Mouse (Mus musculus) stomach, embryonic 14.5 days (tissue): ENCODE data around the gene Mfsd2b. TPM values are rescaled to one million over a fixed set of nuclear protein-coding genes. Genes with fewer than 3 reads are reported as not detected.
A peak's percentile ranks its signal among the peaks of the same experiment; 100 is the strongest.

ENCODE experiments used
- ATAC-seq: fragments of 200-750 bp; cut with Nextera tagmentation; 2 replicates; pipeline ENCODE4 v1.8.0; 2017; ENCODE audit warnings: low read depth, moderate TSS enrichment; ENCODE audit not compliant: insufficient number of reproducible peaks, insufficient read depth, low FRiP score
- H3K27ac ChIP-seq: fragments of 300-500 bp; sonication (generic); 2 replicates; pipeline ENCODE4 v1.5.1; 2014; ENCODE audit warnings: mild to moderate bottlenecking, low read length, moderate library complexity, mixed read lengths
- H3K27me3 ChIP-seq: fragments of 300-500 bp; sonication (generic); 2 replicates; pipeline ENCODE4 v1.6.1; 2014; ENCODE audit warnings: low read length, control low read depth, mixed read lengths; ENCODE audit not compliant: control insufficient read depth, insufficient read depth
- H3K36me3 ChIP-seq: fragments of 300-500 bp; sonication (generic); 2 replicates; pipeline ENCODE4 v1.6.1; 2014; ENCODE audit warnings: mild to moderate bottlenecking, control low read depth, low read length, moderate library complexity, mixed read lengths; ENCODE audit not compliant: control insufficient read depth, insufficient read depth
- H3K4me1 ChIP-seq: fragments of 300-500 bp; sonication (generic); 2 replicates; pipeline ENCODE4 v1.6.1; 2014; ENCODE audit warnings: low read length, control low read depth, mixed read lengths; ENCODE audit not compliant: control insufficient read depth, insufficient read depth
- H3K4me2 ChIP-seq: fragments of 300-500 bp; sonication (generic); replicated peaks from 2 replicates; pipeline ENCODE4 v1.6.1; 2014; ENCODE audit warnings: low read depth, low read length, control low read depth
- H3K4me3 ChIP-seq: fragments of 300-500 bp; sonication (generic); 2 replicates; pipeline ENCODE4 v1.5.1; 2014; ENCODE audit warnings: low read depth, low read length, control low read depth
- H3K9ac ChIP-seq: fragments of 300-500 bp; sonication (generic); replicated peaks from 2 replicates; pipeline ENCODE4 v1.6.1; 2014; ENCODE audit warnings: low read depth, mild to moderate bottlenecking, control low read depth, low read length, moderate library complexity, mixed read lengths
- H3K9me3 ChIP-seq: fragments of 300-500 bp; sonication (generic); 2 replicates; pipeline ENCODE4 v1.6.1; 2016; ENCODE audit warnings: low read depth, low read length, control low read depth; ENCODE audit not compliant: control insufficient read depth
- WGBS: fragments of 180-500 bp; shearing (Covaris S2); extraction: QIAGEN DNeasy Blood & Tissue Kit; methylation state at CpG from one replicate; pipeline ENCODE4 v1.1.7; 2014; 5-methylcytosine and 5-hydroxymethylcytosine counted together
- polyA plus RNA-seq: library from polyadenylated mRNA; unstranded; fragments of >200 nt; fragmentation: Nextera tagmentation; extraction: Ambion mirVana; gene quantifications from 2 replicates; pipeline ENCODE4 v1.2.1, GENCODE M21; 2014

The Mfsd2b gene
- polyA plus RNA-seq, 1 experiment from 2014 or later = 0.80 TPM

- peak within 1 kb of the TSS; percentile 54 for H3K4me2 ChIP-seq
- peak; percentile 92 for ATAC-seq
- peak within 1 kb of the TSS; percentile 72 for H3K4me3 ChIP-seq
- no peak within 1 kb of the TSS for H3K27ac ChIP-seq
- H3K9ac ChIP-seq = peak within 1 kb of the TSS; percentile 40
- WGBS = under 1% methylated on average over 30 of the region's 30 CpGs
- no peaks in the 10 kb centered on the region for H3K9me3 ChIP-seq
- no peaks in the 10 kb centered on the region for H3K27me3 ChIP-seq
- H3K4me1 ChIP-seq = peaks cover 6% of the 10 kb centered on the region; the same call in 1 of the 2 replicates
- no peaks in the 10 kb centered on the region for H3K36me3 ChIP-seq
Measured at GRCm38 (mm10) chr12:4842890-4843597, 31.1 kb downstream of the Mfsd2b start, which contains the start of gene Wdcp. Wdcp (plus strand) TSS chr12:4843303.

GRCm38 (mm10) chr12:4842456-4842855, 31.7 kb downstream of the Mfsd2b start:
- no peak overlapping the region for H3K4me2 ChIP-seq

GRCm38 (mm10) chr12:4841392-4841887, 32.7 kb downstream of the Mfsd2b start, which contains the start of gene Fkbp1b:
Fkbp1b (minus strand) TSS chr12:4841591.
- H3K27me3 ChIP-seq = no peaks in the 10 kb centered on the region
- H3K4me1 ChIP-seq = peaks cover 6% of the 10 kb centered on the region; the same call in 1 of the 2 replicates
- peak within 1 kb of the TSS; percentile 49 for H3K9ac ChIP-seq
- WGBS = under 1% methylated on average over 37 of the region's 37 CpGs
- peak within 1 kb of the TSS; percentile 80 for H3K4me3 ChIP-seq
- no peaks in the 10 kb centered on the region for H3K36me3 ChIP-seq
- H3K9me3 ChIP-seq = no peaks in the 10 kb centered on the region
- H3K27ac ChIP-seq = no peak within 1 kb of the TSS
- ATAC-seq = peak; percentile 62
- peak within 1 kb of the TSS; percentile 96 for H3K4me2 ChIP-seq

More at GRCm38 (mm10) chr12:4842456-4842855, 31.7 kb downstream of the Mfsd2b start:
- Histone ChIP-seq H3K27me3 (no peaks in the 10 kb centered on the region), H3K27ac (no peak overlapping the region), H3K4me1 (peaks cover 6% of the 10 kb centered on the region; the same call in 1 of the 2 replicates), H3K36me3 (no peaks in the 10 kb centered on the region), H3K9ac (no peak overlapping the region), H3K9me3 (no peaks in the 10 kb centered on the region), H3K4me3 (no peak overlapping the region)
- 85% methylated on average over 8 of the region's 8 CpGs for WGBS
- ATAC-seq = no peak

- H3K36me3 ChIP-seq = no peaks in the 10 kb centered on the region
- H3K27me3 ChIP-seq = no peaks in the 10 kb centered on the region
- H3K4me2 ChIP-seq = peak overlapping the region; percentile 96
- ATAC-seq = no peak
- H3K27ac ChIP-seq = no peak overlapping the region
- peaks cover 6% of the 10 kb centered on the region; the same call in 1 of the 2 replicates for H3K4me1 ChIP-seq
- H3K9me3 ChIP-seq = no peaks in the 10 kb centered on the region
- peak overlapping the region; percentile 80 for H3K4me3 ChIP-seq
- peak overlapping the region; percentile 49; the same call in 1 of the 2 replicates for H3K9ac ChIP-seq
- WGBS = 1% methylated on average over 11 of the region's 11 CpGs
Measured at GRCm38 (mm10) chr12:4840741-4841140, 33.4 kb downstream of the Mfsd2b start.

GRCm38 (mm10) chr12:4840010-4840409, 34.1 kb downstream of the Mfsd2b start:
- Histone ChIP-seq H3K4me3 (no peak overlapping the region; the same call in 1 of the 2 replicates), H3K27ac (no peak overlapping the region), H3K9ac (no peak overlapping the region), H3K4me2 (no peak overlapping the region), H3K36me3 (no peaks in the 10 kb centered on the region), H3K9me3 (no peaks in the 10 kb centered on the region), H3K4me1 (peaks cover 6% of the 10 kb centered on the region; the same call in 1 of the 2 replicates), H3K27me3 (no peaks in the 10 kb centered on the region)
- 52% methylated on average over 6 of the region's 6 CpGs for WGBS
- no peak for ATAC-seq

GRCm38 (mm10) chr12:4836959-4837358, 37.2 kb downstream of the Mfsd2b start:
- H3K9ac ChIP-seq = no peak overlapping the region
- H3K4me1 ChIP-seq = no peaks in the 10 kb centered on the region
- H3K27me3 ChIP-seq = no peaks in the 10 kb centered on the region
- H3K27ac ChIP-seq = no peak overlapping the region
- no peaks in the 10 kb centered on the region for H3K9me3 ChIP-seq
- no peak for ATAC-seq
- 17% methylated on average over 4 of the region's 4 CpGs for WGBS
- H3K4me3 ChIP-seq = no peak overlapping the region
- no peak overlapping the region for H3K4me2 ChIP-seq
- no peaks in the 10 kb centered on the region for H3K36me3 ChIP-seq

GRCm38 (mm10) chr12:4827256-4827655, 46.9 kb downstream of the Mfsd2b start:
- peaks cover 27% of the 10 kb centered on the region for H3K36me3 ChIP-seq
- no peaks in the 10 kb centered on the region for H3K9me3 ChIP-seq
- 74% methylated on average over 3 of the region's 3 CpGs for WGBS
- no peak overlapping the region for H3K4me3 ChIP-seq
- H3K4me2 ChIP-seq = no peak overlapping the region
- no peak for ATAC-seq
- no peak overlapping the region for H3K9ac ChIP-seq
- H3K27me3 ChIP-seq = no peaks in the 10 kb centered on the region
- no peaks in the 10 kb centered on the region for H3K4me1 ChIP-seq
- no peak overlapping the region for H3K27ac ChIP-seq

GRCm38 (mm10) chr12:4817361-4818101, 56.6 kb downstream of the Mfsd2b start, which contains the start of gene Sf3b6:
Sf3b6 (plus strand) TSS chr12:4817544.
- under 1% methylated on average over 49 of the region's 49 CpGs for whole genome bisulfite sequencing
- no peaks in the 10 kb centered on the region for H3K27me3 ChIP-seq
- H3K4me1 ChIP-seq = peaks cover 4% of the 10 kb centered on the region; the same call in 1 of the 2 replicates
- H3K4me3 ChIP-seq = peak within 1 kb of the TSS; percentile 87
- peak within 1 kb of the TSS; percentile 63 for H3K9ac ChIP-seq
- H3K9me3 ChIP-seq = no peaks in the 10 kb centered on the region
- peak within 1 kb of the TSS; percentile 68 for H3K4me2 ChIP-seq
- H3K36me3 ChIP-seq = peaks cover 17% of the 10 kb centered on the region
- H3K27ac ChIP-seq = peak within 1 kb of the TSS; percentile 88
- peak; percentile 97 for ATAC-seq
